Mouse (Mus musculus): Measurements from ENCODE around the gene Olfr577. TPM values are rescaled to one million over a fixed set of nuclear protein-coding genes. Genes with fewer than 3 reads are reported as not detected.

Gene Olfr577
- polyA plus RNA-seq, 1 experiment from 2014 or later: not detected

- whole genome bisulfite sequencing: 70% methylated on average over 3 of the region's 3 CpGs
- Histone ChIP-seq H3K4me2 (replicated peaks) (no peak overlapping the region), H3K36me3 (replicated peaks; ENCODE audit: control insufficient read depth, insufficient read depth) (no peaks in the 10 kb centered on the region), H3K4me3 (replicated peaks; ENCODE audit: low read length) (no peak overlapping the region), H3K27ac (no peak overlapping the region), H3K9ac (no peak overlapping the region), H3K27me3 (ENCODE audit: control insufficient read depth, insufficient read depth, low read length) (no peaks in the 10 kb centered on the region), H3K4me1 (replicated peaks; ENCODE audit: control insufficient read depth, insufficient read depth, low read length) (no peaks in the 10 kb centered on the region), H3K9me3 (ENCODE audit: control insufficient read depth, low read length) (no peaks in the 10 kb centered on the region)
- no peak for ATAC-seq (ENCODE audit: low FRiP score)
- DNase-seq (ENCODE audit: low spot score): no peak
These were observed 48.6 kb downstream of the Olfr577 start for GRCm38 (mm10) chr7:102927105-102927504.

DNA sequence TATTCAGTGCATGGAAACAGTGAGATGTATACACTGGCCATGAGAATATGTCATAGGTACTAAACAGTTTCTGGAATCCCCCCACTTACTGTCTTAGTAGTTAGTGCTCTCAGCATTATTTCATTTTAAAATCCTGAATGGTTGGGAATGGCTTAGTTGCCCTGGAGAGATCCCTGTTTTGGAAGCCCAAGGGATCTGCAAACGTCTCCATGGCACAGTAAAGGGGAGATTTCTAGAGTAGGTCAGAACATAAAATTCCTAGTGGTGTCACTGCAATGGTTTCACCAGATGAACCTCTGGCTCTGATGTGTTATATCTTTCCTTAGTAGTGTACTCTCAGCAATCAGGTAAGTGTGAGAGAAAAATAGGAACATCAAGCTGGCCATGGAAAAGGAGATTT, 51.6 kb downstream of the Olfr577 start, which contains the start of gene Olfr572:
Gene Olfr572, plus strand, starts transcription at position 301 of the 400 bp plus-strand sequence.
- 73% methylated on average over 1 of the region's 1 CpGs for WGBS

More for the DNA sequence above, 51.6 kb downstream of the Olfr577 start, which contains the start of gene Olfr572:
- H3K27me3 ChIP-seq (ENCODE audit: control insufficient read depth, insufficient read depth, low read length): no peaks in the 10 kb centered on the region
- DNase-seq (ENCODE audit: low spot score) (no peak), ATAC-seq (ENCODE audit: low FRiP score) (no peak)
- H3K4me2 ChIP-seq (replicated peaks): no peak within 1 kb of the TSS
- no peaks in the 10 kb centered on the region for H3K4me1 ChIP-seq (replicated peaks; ENCODE audit: control insufficient read depth, insufficient read depth, low read length)
- H3K36me3 ChIP-seq (replicated peaks; ENCODE audit: control insufficient read depth, insufficient read depth): no peaks in the 10 kb centered on the region
- H3K27ac ChIP-seq: no peak within 1 kb of the TSS
- no peak within 1 kb of the TSS for H3K4me3 ChIP-seq (replicated peaks; ENCODE audit: low read length)
- H3K9me3 ChIP-seq (ENCODE audit: control insufficient read depth, low read length): no peaks in the 10 kb centered on the region
- no peak within 1 kb of the TSS for H3K9ac ChIP-seq

Other genes with a start within 250 kb of the Olfr577 start
- not detected in 2 replicates for gene Olfr559, start 248.5 kb downstream of the Olfr577 start, polyA plus RNA-seq (2014; fragmentation: Nextera tagmentation; extraction: Ambion mirVana)
- gene Olfr560, start 216.6 kb downstream of the Olfr577 start, polyA plus RNA-seq (2014; fragmentation: Nextera tagmentation; extraction: Ambion mirVana): not detected in 2 replicates
- gene Olfr78, start 216.5 kb downstream of the Olfr577 start, polyA plus RNA-seq (2014; fragmentation: Nextera tagmentation; extraction: Ambion mirVana): 0.13 and 0.17 TPM in 2 replicates
- not detected in 2 replicates for gene Olfr561, start 204.7 kb downstream of the Olfr577 start, polyA plus RNA-seq (2014; fragmentation: Nextera tagmentation; extraction: Ambion mirVana)
- gene Olfr564, start 172.5 kb downstream of the Olfr577 start, polyA plus RNA-seq (2014; fragmentation: Nextera tagmentation; extraction: Ambion mirVana): not detected in 2 replicates
- not detected in 2 replicates for gene Olfr566, start 117.2 kb downstream of the Olfr577 start, polyA plus RNA-seq (2014; fragmentation: Nextera tagmentation; extraction: Ambion mirVana)
- not detected in 2 replicates for gene Olfr568, start 98.8 kb downstream of the Olfr577 start, polyA plus RNA-seq (2014; fragmentation: Nextera tagmentation; extraction: Ambion mirVana)
- gene Olfr569, start 85.1 kb downstream of the Olfr577 start, polyA plus RNA-seq (2014; fragmentation: Nextera tagmentation; extraction: Ambion mirVana): not detected in 2 replicates
- 0.25 TPM in 1 of 2 replicates, not detected in the other for gene Olfr570, start 81.4 kb downstream of the Olfr577 start, polyA plus RNA-seq (2014; fragmentation: Nextera tagmentation; extraction: Ambion mirVana)
- not detected in 2 replicates for gene Olfr571, start 58.4 kb downstream of the Olfr577 start, polyA plus RNA-seq (2014; fragmentation: Nextera tagmentation; extraction: Ambion mirVana)
- not detected in 2 replicates for gene Olfr572, start 51.5 kb downstream of the Olfr577 start, polyA plus RNA-seq (2014; fragmentation: Nextera tagmentation; extraction: Ambion mirVana)
- gene Olfr573-ps1, start 33.4 kb downstream of the Olfr577 start, polyA plus RNA-seq (2014; fragmentation: Nextera tagmentation; extraction: Ambion mirVana): not detected in 2 replicates
- gene Olfr574, start 27.5 kb downstream of the Olfr577 start, polyA plus RNA-seq (2014; fragmentation: Nextera tagmentation; extraction: Ambion mirVana): not detected in 2 replicates
- not detected in 2 replicates for gene Olfr575, start 17.2 kb downstream of the Olfr577 start, polyA plus RNA-seq (2014; fragmentation: Nextera tagmentation; extraction: Ambion mirVana)
- not detected in 2 replicates for gene Olfr576, start 13.3 kb downstream of the Olfr577 start, polyA plus RNA-seq (2014; fragmentation: Nextera tagmentation; extraction: Ambion mirVana)
- not detected in 2 replicates for gene Olfr578, start 13.4 kb upstream of the Olfr577 start, polyA plus RNA-seq (2014; fragmentation: Nextera tagmentation; extraction: Ambion mirVana)
- gene Olfr582, start 62.1 kb upstream of the Olfr577 start, polyA plus RNA-seq (2014; fragmentation: Nextera tagmentation; extraction: Ambion mirVana): not detected in 2 replicates
- gene Olfr583, start 75.4 kb upstream of the Olfr577 start, polyA plus RNA-seq (2014; fragmentation: Nextera tagmentation; extraction: Ambion mirVana): not detected in 2 replicates
- gene Olfr584, start 105.9 kb upstream of the Olfr577 start, polyA plus RNA-seq (2014; fragmentation: Nextera tagmentation; extraction: Ambion mirVana): not detected in 2 replicates
- not detected in 2 replicates for gene Olfr585, start 121.8 kb upstream of the Olfr577 start, polyA plus RNA-seq (2014; fragmentation: Nextera tagmentation; extraction: Ambion mirVana)
- gene Olfr586, start 149.7 kb upstream of the Olfr577 start, polyA plus RNA-seq (2014; fragmentation: Nextera tagmentation; extraction: Ambion mirVana): not detected in 2 replicates
- gene Olfr588-ps1, start 164.9 kb upstream of the Olfr577 start, polyA plus RNA-seq (2014; fragmentation: Nextera tagmentation; extraction: Ambion mirVana): not detected in 2 replicates
- gene Olfr589, start 180.4 kb upstream of the Olfr577 start, polyA plus RNA-seq (2014; fragmentation: Nextera tagmentation; extraction: Ambion mirVana): not detected in 2 replicates
- not detected in 2 replicates for gene Olfr591, start 202.4 kb upstream of the Olfr577 start, polyA plus RNA-seq (2014; fragmentation: Nextera tagmentation; extraction: Ambion mirVana)
- not detected in 2 replicates for gene Olfr592, start 208.9 kb upstream of the Olfr577 start, polyA plus RNA-seq (2014; fragmentation: Nextera tagmentation; extraction: Ambion mirVana)
- gene Olfr593, start 235.9 kb upstream of the Olfr577 start, polyA plus RNA-seq (2014; fragmentation: Nextera tagmentation; extraction: Ambion mirVana): not detected in 2 replicates
- 0.07 TPM in 1 of 2 replicates, not detected in the other for gene Olfr594, start 241.1 kb upstream of the Olfr577 start, polyA plus RNA-seq (2014; fragmentation: Nextera tagmentation; extraction: Ambion mirVana)

Measured in hindbrain, embryonic 14.5 days (tissue).